In the genomic region with DNA sequence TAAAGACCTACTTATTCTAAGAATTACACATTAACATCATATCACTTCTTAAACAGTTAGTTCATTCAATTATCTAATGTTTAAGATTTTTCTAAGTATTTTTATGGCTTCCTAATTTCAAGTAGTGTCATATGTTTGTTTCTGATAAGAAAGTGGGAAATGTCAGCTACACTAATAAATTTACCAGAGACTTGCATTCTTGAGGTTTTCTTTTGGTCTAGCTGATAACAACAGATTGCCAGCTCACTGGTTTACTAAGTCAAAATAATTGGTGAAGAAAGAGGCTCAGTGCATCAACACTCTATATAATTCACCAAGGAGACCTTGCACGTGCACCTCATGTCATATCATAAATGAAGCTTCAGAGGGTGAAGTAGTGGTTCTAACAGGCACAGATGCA, we compare ENCODE assay signal across 27 mouse cellular contexts. TPM values are rescaled to one million over a fixed set of nuclear protein-coding genes. Genes with fewer than 3 reads are reported as not detected.
"Had no signal": no experiment of that assay in that cellular context is flagged by ENCODE, and none has a peak within 500 bp of the region (broad histone marks: within the 10 kb centered on the region; RNA-seq: fewer than 3 reads in every experiment).

No protein-coding gene starts in this region.

- H3K9me3 ChIP-seq: kidney, embryonic 15.5 days; lung, embryonic 15.5 days; midbrain, embryonic 15.5 days; neural tube, embryonic 15.5 days had no signal

- H3K4me1 ChIP-seq: kidney, embryonic 15.5 days; lung, embryonic 15.5 days; midbrain, embryonic 12.5 days; midbrain, embryonic 15.5 days; neural tube, embryonic 12.5 days; neural tube, embryonic 15.5 days had no signal

- H3K9ac ChIP-seq: kidney, embryonic 15.5 days; liver, embryonic 14.5 days; lung, embryonic 15.5 days; midbrain, embryonic 12.5 days; midbrain, embryonic 15.5 days; neural tube, embryonic 12.5 days; neural tube, embryonic 15.5 days had no signal

- H3K27me3 ChIP-seq: kidney, embryonic 15.5 days; lung, embryonic 15.5 days; midbrain, embryonic 12.5 days; midbrain, embryonic 15.5 days; neural tube, embryonic 12.5 days; neural tube, embryonic 15.5 days had no signal

- H3K4me2 ChIP-seq: kidney, embryonic 15.5 days; liver, embryonic 11.5 days; lung, embryonic 15.5 days; midbrain, embryonic 12.5 days; midbrain, embryonic 15.5 days; neural tube, embryonic 12.5 days; neural tube, embryonic 15.5 days had no signal

- H3K36me3 ChIP-seq: midbrain, embryonic 15.5 days had no signal

- H3K4me3 ChIP-seq: kidney, embryonic 15.5 days; left cerebral cortex, adult 2 months; lung, embryonic 15.5 days; midbrain, embryonic 12.5 days; midbrain, embryonic 15.5 days; neural tube, embryonic 12.5 days; neural tube, embryonic 15.5 days had no signal

- DNase-seq: kidney, postnatal 10 days; kidney, postnatal 36 days; layer of hippocampus, postnatal 36 days; lung, adult 18-20 months; lung, postnatal 10 days; lung, postnatal 36 days; right cerebral cortex, adult 18-20 months; right cerebral cortex, postnatal 14 days; right cerebral cortex, postnatal 4 days; thymus, adult 2 months; thymus, postnatal 14 days; thymus, postnatal 4 days had no signal

- ATAC-seq: midbrain, embryonic 15.5 days had no signal

- H3K27ac ChIP-seq: kidney, embryonic 15.5 days; left cerebral cortex, adult 2 months; liver, embryonic 14.5 days; lung, embryonic 15.5 days; midbrain, embryonic 12.5 days; midbrain, embryonic 15.5 days; neural tube, embryonic 12.5 days; neural tube, embryonic 15.5 days; stomach, postnatal 0 days had no signal

RNA-seq across cellular contexts. Expression of a gene that starts 42.4 kb away (rescaled TPM):
- total RNA-seq: layer of hippocampus, adult 8-10 months; layer of hippocampus, postnatal 10 days; layer of hippocampus, postnatal 36 days; left cerebral cortex, adult 2 months; left cerebral cortex, postnatal 10 days; left cerebral cortex, postnatal 36 days had no signal
- polyA plus RNA-seq: kidney, embryonic 15.5 days; midbrain, embryonic 12.5 days; midbrain, embryonic 15.5 days; neural tube, embryonic 12.5 days; neural tube, embryonic 15.5 days; stomach, embryonic 14.5 days had no signal
